Mouse (Mus musculus) stomach, adult 2 months (tissue): ENCODE data around the gene Fam126b. TPM values are rescaled to one million over a fixed set of nuclear protein-coding genes. Genes with fewer than 3 reads are reported as not detected.

Experiments
- polyA plus RNA-seq: library from polyadenylated mRNA; depleted of rRNA; stranded (reverse); fragments of >200 nt; gene quantifications from 2 replicates; pipeline ENCODE4 v1.2.3, GENCODE M21; 2012; rRNA removed

The Fam126b gene
- 0.10 and 0.12 TPM in 2 replicates for polyA plus RNA-seq

DNA sequence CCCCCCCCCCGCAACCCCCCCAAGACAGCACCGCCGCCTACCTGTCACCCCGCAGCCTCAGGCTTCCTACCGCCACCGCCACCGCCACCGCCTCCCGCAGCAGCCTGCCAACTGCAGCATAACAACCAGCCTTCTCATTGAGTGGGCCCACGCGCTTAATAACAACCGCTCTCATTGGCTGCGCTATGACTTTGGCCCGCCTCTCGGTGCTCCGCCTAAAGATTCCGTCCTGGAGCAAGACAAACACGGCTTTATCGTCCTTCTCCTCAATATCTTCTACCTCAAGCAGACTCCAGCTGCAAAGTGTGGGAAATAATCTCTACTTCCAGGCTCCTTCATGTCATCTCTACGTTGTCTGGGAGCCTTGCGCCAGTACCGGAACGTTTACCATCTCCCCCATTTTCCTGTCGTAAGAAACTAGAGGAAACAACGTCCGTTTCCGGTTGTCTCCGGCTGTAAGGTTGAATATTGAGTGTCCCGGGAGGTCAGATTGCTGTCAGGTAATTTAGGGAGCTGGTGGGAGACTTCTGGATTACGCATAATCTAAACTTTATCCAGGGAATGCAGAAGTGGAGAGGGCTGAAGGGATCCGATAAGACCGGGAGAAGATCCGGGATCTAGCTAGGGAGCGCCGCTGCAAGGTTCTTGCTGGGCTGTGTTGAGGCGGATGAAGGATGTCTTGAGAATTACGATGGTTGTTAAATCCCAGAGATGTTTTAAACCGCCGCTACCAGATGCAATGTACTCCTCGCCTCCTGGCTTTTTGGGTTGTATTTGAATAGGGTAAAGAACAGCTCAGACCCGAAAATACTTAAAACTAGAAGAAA is at the start of gene Fam126b, which contains the start of gene Ndufb3:
TSS of gene Fam126b (minus strand) at position 153 of the 827 bp plus-strand sequence.
TSS of gene Ndufb3 (plus strand) at position 214 of the 827 bp plus-strand sequence.

DNA sequence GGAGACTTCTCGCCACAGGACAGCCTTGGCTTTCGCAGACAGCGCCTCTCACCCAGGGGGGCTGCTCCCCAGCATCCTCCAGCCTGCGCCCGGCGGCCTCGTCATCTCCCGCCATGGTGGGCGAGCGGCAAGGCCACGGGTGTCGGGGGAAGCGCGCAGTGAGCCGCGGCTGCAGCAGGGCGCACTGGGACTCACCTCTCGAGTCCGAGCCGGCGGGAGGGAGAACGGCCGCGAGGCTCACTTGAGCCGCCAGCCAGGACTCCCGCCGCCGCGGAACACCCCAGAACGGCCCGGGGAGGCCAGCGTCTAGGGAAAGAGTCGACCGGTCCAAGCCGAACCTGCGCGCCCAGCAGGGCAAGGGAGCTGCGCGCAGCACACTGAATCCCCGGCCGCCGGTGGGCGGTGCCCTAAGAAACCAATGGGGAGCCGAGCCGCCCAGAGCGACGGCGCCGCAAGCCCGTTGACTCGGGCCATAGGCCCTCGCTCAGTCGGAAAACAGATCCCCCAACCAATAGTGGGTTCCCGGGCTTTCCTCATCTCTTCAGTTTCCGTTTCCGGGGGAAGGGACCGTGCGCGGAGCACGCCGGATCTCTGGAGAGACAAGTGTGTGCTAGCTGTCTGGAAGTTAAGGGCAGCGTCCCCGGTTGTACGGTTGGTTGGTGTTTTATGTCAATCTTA is 81.4 kb downstream of the Fam126b start, which contains the start of gene Orc2:
TSS of gene Orc2 (minus strand) at position 533 of the 678 bp plus-strand sequence.

Other genes with a start within 250 kb of the Fam126b start
- gene Bzw1, start 193.4 kb downstream of the Fam126b start, polyA plus RNA-seq: 2.5 and 4.4 TPM in 2 replicates
- gene Clk1, start 162.3 kb downstream of the Fam126b start, polyA plus RNA-seq: 2.4 and 3.5 TPM in 2 replicates
- gene Nif3l1, start 141.2 kb downstream of the Fam126b start, polyA plus RNA-seq: 5.6 and 6.2 TPM in 2 replicates
- 2.6 and 6.1 TPM in 2 replicates for gene Ppil3, start 140.8 kb downstream of the Fam126b start, polyA plus RNA-seq
- 1.4 and 2.1 TPM in 2 replicates for gene Orc2, start 81.2 kb downstream of the Fam126b start, polyA plus RNA-seq
- gene Ndufb3, start 61 bp upstream of the Fam126b start, polyA plus RNA-seq: 4.3 and 5.1 TPM in 2 replicates
- not detected in 2 replicates for gene Als2cr12, start 109.7 kb upstream of the Fam126b start, polyA plus RNA-seq
- 8.6 and 13.5 TPM in 2 replicates for gene Cflar, start 125.2 kb upstream of the Fam126b start, polyA plus RNA-seq
- 0.51 and 0.71 TPM in 2 replicates for gene Casp8, start 209.1 kb upstream of the Fam126b start, polyA plus RNA-seq